Mouse (Mus musculus) erythroblast, embryonic 14.5 days (primary cell): ENCODE measurements around the gene Siglecf.

Experiments
- GATA1 ChIP-seq: IDR thresholded peaks from 2 replicates; pipeline ENCODE4 v1.6.1; 2012; ENCODE audit warnings: low read length, inconsistent platforms, mixed read lengths
- TAL1 ChIP-seq: IDR thresholded peaks from 3 replicates; pipeline ENCODE4 v1.6.1; 2012; ENCODE audit warnings: low read length, inconsistent platforms, mixed read lengths

- TF ChIP-seq GATA1 (no peak), TAL1 (no peak)
Measured at GRCm38 (mm10) chr7:43344020-43344419, 7.1 kb upstream of the Siglecf start.
